Mouse (Mus musculus) heart, embryonic 16.5 days (tissue): ENCODE data around the gene Polr2h. TPM values are rescaled to one million over a fixed set of nuclear protein-coding genes. Genes with fewer than 3 reads are reported as not detected.
"Not testable (repeated sequence)": the region's sequence is repeated elsewhere in the genome, so short reads cannot be mapped to it uniquely, and the experiment has no call there.

Experiments
- ATAC-seq: fragments of 200-750 bp; cut with Nextera tagmentation; replicated peaks from 2 replicates; pipeline ENCODE4 v1.8.0; 2017; ENCODE audit warnings: moderate number of reproducible peaks; ENCODE audit not compliant: insufficient read depth, low FRiP score; ENCODE audit errors: extremely low read depth
- H3K27ac ChIP-seq: fragments of 300-500 bp; sonication (generic); 2 replicates; pipeline ENCODE4 v1.5.1; 2014; ENCODE audit warnings: mild to moderate bottlenecking, low read length, control low read depth, moderate library complexity
- H3K27me3 ChIP-seq: fragments of 300-500 bp; sonication (generic); 2 replicates; pipeline ENCODE4 v1.6.1; 2014; ENCODE audit warnings: low read length, mixed read lengths; ENCODE audit not compliant: control insufficient read depth, insufficient read depth
- H3K36me3 ChIP-seq: fragments of 300-500 bp; sonication (generic); 2 replicates; pipeline ENCODE4 v1.6.1; 2014; ENCODE audit not compliant: control insufficient read depth, insufficient read depth
- H3K4me1 ChIP-seq: fragments of 300-500 bp; sonication (generic); 2 replicates; pipeline ENCODE4 v1.6.1; 2014; ENCODE audit warnings: low read length, mixed read lengths; ENCODE audit not compliant: control insufficient read depth, insufficient read depth
- H3K4me2 ChIP-seq: fragments of 300-500 bp; sonication (generic); 2 replicates; pipeline ENCODE4 v1.6.1; 2014; ENCODE audit warnings: low read depth, mild to moderate bottlenecking, control low read depth, low read length
- H3K4me3 ChIP-seq: fragments of 300-500 bp; sonication (generic); 2 replicates; pipeline ENCODE4 v1.5.1; 2014; ENCODE audit warnings: mild to moderate bottlenecking, control low read depth, low read length
- H3K9ac ChIP-seq: fragments of 300-500 bp; sonication (generic); 2 replicates; pipeline ENCODE4 v1.6.1; 2014; ENCODE audit warnings: low read length, control low read depth
- H3K9me3 ChIP-seq: fragments of 300-500 bp; sonication (generic); replicated peaks from 2 replicates; pipeline ENCODE4 v1.6.1; 2016; ENCODE audit warnings: low read length; ENCODE audit not compliant: control insufficient read depth
- WGBS: fragments of 180-500 bp; shearing (Covaris S2); extraction: QIAGEN DNeasy Blood & Tissue Kit; methylation state at CpG from one replicate; pipeline ENCODE4 v1.1.7; 2014; 5-methylcytosine and 5-hydroxymethylcytosine counted together
- polyA plus RNA-seq: library from polyadenylated mRNA; unstranded; fragments of >200 nt; fragmentation: Nextera tagmentation; extraction: Ambion mirVana; gene quantifications from 2 replicates; pipeline ENCODE4 v1.2.1, GENCODE M21; 2015

Polr2h gene
- 49.0 and 51.8 TPM in 2 replicates for polyA plus RNA-seq

- H3K27ac ChIP-seq: peak within 1 kb of the TSS; percentile 91
- H3K4me3 ChIP-seq: peak within 1 kb of the TSS; percentile 80
- no peaks in the 10 kb centered on the region for H3K27me3 ChIP-seq
- WGBS: under 1% methylated on average over 62 of the region's 62 CpGs
- H3K9me3 ChIP-seq: no peaks in the 10 kb centered on the region
- peaks cover 18% of the 10 kb centered on the region for H3K4me1 ChIP-seq
- H3K36me3 ChIP-seq: peaks cover 6% of the 10 kb centered on the region
- peak within 1 kb of the TSS; percentile 80 for H3K9ac ChIP-seq
- peak within 1 kb of the TSS; percentile 88 for H3K4me2 ChIP-seq
- ATAC-seq: peak; percentile 86
These were observed at the start of gene Polr2h, which contains the start of gene Clcn2 for GRCm38 (mm10) chr16:20717181-20717977. Polr2h (plus strand) TSS chr16:20717665. Clcn2 (minus strand) TSS chr16:20717746.

- not testable (repeated sequence) for H3K36me3 ChIP-seq, H3K4me2 ChIP-seq, H3K27ac ChIP-seq, H3K9ac ChIP-seq, H3K9me3 ChIP-seq, H3K4me3 ChIP-seq, H3K27me3 ChIP-seq, ATAC-seq, H3K4me1 ChIP-seq
- 84% methylated on average over 5 of the region's 6 CpGs for WGBS
These were observed 49.5 kb upstream of the Polr2h start, which contains the start of gene Eif4g1 for GRCm38 (mm10) chr16:20668013-20668412. Eif4g1 (plus strand) TSS chr16:20668313.

GRCm38 (mm10) chr16:20670291-20670690 is 47.2 kb upstream of the Polr2h start:
- Histone ChIP-seq H3K9me3 (no peaks in the 10 kb centered on the region), H3K9ac (no peak overlapping the region), H3K4me1 (peaks cover 15% of the 10 kb centered on the region), H3K36me3 (peaks cover 1% of the 10 kb centered on the region), H3K27me3 (no peaks in the 10 kb centered on the region), H3K4me3 (no peak overlapping the region), H3K27ac (no peak overlapping the region), H3K4me2 (no peak overlapping the region)
- no peak for ATAC-seq
- WGBS: 84% methylated on average over 3 of the region's 3 CpGs

- Histone ChIP-seq H3K36me3 (peaks cover 16% of the 10 kb centered on the region), H3K4me2 (peak overlapping the region; percentile 98), H3K27me3 (no peaks in the 10 kb centered on the region), H3K27ac (no peak overlapping the region), H3K9ac (no peak overlapping the region), H3K4me3 (peak overlapping the region; percentile 93; the same call in 1 of the 2 replicates), H3K9me3 (no peaks in the 10 kb centered on the region), H3K4me1 (peaks cover 15% of the 10 kb centered on the region)
- 25% methylated on average over 6 of the region's 6 CpGs for WGBS
- no peak for ATAC-seq
These were observed 45.6 kb upstream of the Polr2h start for GRCm38 (mm10) chr16:20671886-20672285.

GRCm38 (mm10) chr16:20672500-20672902 is 45.0 kb upstream of the Polr2h start:
- under 1% methylated on average over 38 of the region's 38 CpGs for WGBS
- peak; percentile 94 for ATAC-seq
- peaks cover 22% of the 10 kb centered on the region for H3K36me3 ChIP-seq

DNA sequence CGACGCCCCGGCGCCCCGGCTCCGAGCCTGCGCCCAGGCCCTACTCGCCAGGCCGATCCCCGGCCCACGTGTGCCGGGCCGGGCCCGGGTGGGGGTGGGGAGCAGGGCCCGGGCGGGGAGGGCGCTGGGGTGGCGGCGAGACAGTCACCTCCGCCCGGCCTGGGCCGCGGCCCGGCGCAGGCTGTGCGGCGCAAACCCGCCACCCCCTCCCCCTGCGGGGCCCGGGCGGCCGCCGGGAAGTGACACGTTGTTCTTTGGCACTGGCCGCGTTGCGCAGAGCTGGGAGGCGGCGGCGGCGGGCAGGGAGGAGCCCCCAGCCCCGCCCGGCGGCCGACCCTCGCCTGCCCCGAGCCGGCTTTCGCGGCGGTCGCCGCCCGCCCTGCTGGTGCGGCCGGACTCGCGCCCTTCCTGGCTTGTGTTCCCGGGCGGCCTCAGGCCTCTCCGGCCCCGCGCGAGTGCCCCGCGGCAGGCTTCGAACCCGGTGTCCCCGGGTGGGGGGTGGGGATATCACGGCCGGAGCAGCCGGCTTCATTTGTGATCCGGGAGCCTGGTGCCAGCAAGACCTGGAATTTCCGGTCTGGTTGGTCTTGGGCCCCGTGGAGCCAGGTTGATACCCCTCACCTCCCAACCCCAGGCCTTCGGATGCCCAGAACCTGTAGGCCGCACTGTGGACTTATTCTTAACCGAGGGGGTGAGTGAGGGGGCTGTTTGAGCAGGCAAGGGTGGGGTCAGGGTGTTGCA is 44.3 kb upstream of the Polr2h start:
- H3K27ac ChIP-seq: peak overlapping the region; percentile 96
- under 1% methylated on average over 58 of the region's 78 CpGs for WGBS
- peaks cover 25% of the 10 kb centered on the region for H3K4me1 ChIP-seq
- H3K27me3 ChIP-seq: no peaks in the 10 kb centered on the region
- H3K9me3 ChIP-seq: no peaks in the 10 kb centered on the region
- peak; percentile 76 for ATAC-seq
- H3K36me3 ChIP-seq: peaks cover 26% of the 10 kb centered on the region
- H3K4me3 ChIP-seq: peak overlapping the region; percentile 93
- peak overlapping the region; percentile 98 for H3K4me2 ChIP-seq
- H3K9ac ChIP-seq: peak overlapping the region; percentile 97

More at GRCm38 (mm10) chr16:20672500-20672902, 45.0 kb upstream of the Polr2h start:
- no peaks in the 10 kb centered on the region for H3K27me3 ChIP-seq
- peak overlapping the region; percentile 97 for H3K9ac ChIP-seq
- no peaks in the 10 kb centered on the region for H3K9me3 ChIP-seq
- H3K4me2 ChIP-seq: peak overlapping the region; percentile 98
- H3K4me3 ChIP-seq: peak overlapping the region; percentile 93
- H3K27ac ChIP-seq: peak overlapping the region; percentile 96
- H3K4me1 ChIP-seq: peaks cover 20% of the 10 kb centered on the region

- Histone ChIP-seq H3K4me3 (peak overlapping the region; percentile 93), H3K36me3 (peaks cover 33% of the 10 kb centered on the region), H3K4me2 (peak overlapping the region; percentile 98), H3K9me3 (no peaks in the 10 kb centered on the region), H3K27me3 (no peaks in the 10 kb centered on the region), H3K4me1 (peaks cover 26% of the 10 kb centered on the region), H3K27ac (peak overlapping the region; percentile 96), H3K9ac (peak overlapping the region; percentile 97)
- 4% methylated on average over 14 of the region's 14 CpGs for WGBS
- no peak; the same call in 1 of the 2 replicates for ATAC-seq
These were observed 43.7 kb upstream of the Polr2h start for GRCm38 (mm10) chr16:20673706-20674303.

DNA sequence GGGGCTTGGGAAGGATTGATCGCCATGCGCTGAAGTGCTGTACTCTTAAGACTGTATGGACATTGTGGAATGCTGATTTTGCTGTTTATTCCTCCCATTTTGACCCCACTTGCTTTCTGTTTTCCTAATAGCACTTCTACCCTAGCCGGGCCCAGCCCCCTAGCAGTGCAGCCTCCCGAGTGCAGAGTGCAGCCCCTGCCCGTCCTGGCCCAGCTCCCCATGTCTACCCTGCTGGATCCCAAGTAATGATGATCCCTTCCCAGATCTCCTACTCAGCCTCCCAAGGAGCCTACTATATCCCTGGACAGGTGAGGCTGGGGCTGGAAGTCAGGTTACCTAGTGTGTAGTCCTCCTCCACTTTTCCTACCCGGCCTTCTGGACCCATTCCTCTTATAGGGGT is 42.3 kb upstream of the Polr2h start:
- no peak overlapping the region for H3K27ac ChIP-seq
- no peak overlapping the region for H3K4me2 ChIP-seq
- H3K36me3 ChIP-seq: peaks cover 45% of the 10 kb centered on the region
- no peak for ATAC-seq
- no peak overlapping the region for H3K4me3 ChIP-seq
- 85% methylated on average over 6 of the region's 6 CpGs for WGBS
- H3K9me3 ChIP-seq: no peaks in the 10 kb centered on the region
- H3K27me3 ChIP-seq: no peaks in the 10 kb centered on the region
- H3K9ac ChIP-seq: no peak overlapping the region
- H3K4me1 ChIP-seq: peaks cover 26% of the 10 kb centered on the region
